Mouse (Mus musculus) large intestine, adult 2 months (tissue): ENCODE data around the gene Olfr1080. TPM values are rescaled to one million over a fixed set of nuclear protein-coding genes. Genes with fewer than 3 reads are reported as not detected.
"Not testable (repeated sequence)": the region's sequence is repeated elsewhere in the genome, so short reads cannot be mapped to it uniquely, and the experiment has no call there.

Source experiments
- DNase-seq: peaks from one replicate; pipeline ENCODE4 v3.0.0-alpha.2; 2012; ENCODE audit warnings: low read depth, low spot score
- WGBS: fragments of 180-500 bp; shearing (Covaris S2); methylation state at CpG from one replicate; pipeline ENCODE4 v1.1.7; 2018; 5-methylcytosine and 5-hydroxymethylcytosine counted together
- polyA plus RNA-seq: library from polyadenylated mRNA; depleted of rRNA; stranded (reverse); fragments of >200 nt; gene quantifications from 2 replicates; pipeline ENCODE4 v1.2.3, GENCODE M21; 2012; rRNA removed

Olfr1080 gene
- not detected in 2 replicates for polyA plus RNA-seq

- not testable (repeated sequence) for DNase-seq
Measured at GRCm38 (mm10) chr2:86558135-86558534, at the start of gene Olfr1080. Gene Olfr1080, minus strand, starts transcription at chr2:86558235.

- 31% methylated on average over 1 of the region's 1 CpGs for WGBS
- not testable (repeated sequence) for DNase-seq
Measured at GRCm38 (mm10) chr2:86598866-86599265, 40.8 kb upstream of the Olfr1080 start, which contains the start of gene Olfr1082. Gene Olfr1082, minus strand, starts transcription at chr2:86598966.

- 54% methylated on average over 1 of the region's 1 CpGs for WGBS
- no peak for DNase-seq
Measured at GRCm38 (mm10) chr2:86542380-86542779, 15.7 kb downstream of the Olfr1080 start, which contains the start of gene Olfr1079. Gene Olfr1079, minus strand, starts transcription at chr2:86542480.

GRCm38 (mm10) chr2:86530991-86531390, 27.0 kb downstream of the Olfr1080 start:
- DNase-seq = no peak
- 46% methylated on average over 1 of the region's 1 CpGs for WGBS

- no peak for DNase-seq
- 65% methylated on average over 1 of the region's 1 CpGs for WGBS
Measured at GRCm38 (mm10) chr2:86508161-86508560, 49.9 kb downstream of the Olfr1080 start, which contains the start of gene Olfr1076. Gene Olfr1076, plus strand, starts transcription at chr2:86508461.

Other genes with a start within 250 kb of the Olfr1080 start
- not detected in 2 replicates for gene Olfr1053, start 243.0 kb downstream of the Olfr1080 start, polyA plus RNA-seq
- not detected in 2 replicates for gene Olfr1054, start 222.8 kb downstream of the Olfr1080 start, polyA plus RNA-seq
- gene Olfr1055, start 208.0 kb downstream of the Olfr1080 start, polyA plus RNA-seq = not detected in 2 replicates
- not detected in 2 replicates for gene Olfr1056, start 195.8 kb downstream of the Olfr1080 start, polyA plus RNA-seq
- not detected in 2 replicates for gene Olfr1057, start 179.8 kb downstream of the Olfr1080 start, polyA plus RNA-seq
- not detected in 2 replicates for gene Olfr1058, start 169.7 kb downstream of the Olfr1080 start, polyA plus RNA-seq
- gene Olfr1061, start 144.2 kb downstream of the Olfr1080 start, polyA plus RNA-seq = not detected in 2 replicates
- gene Olfr1062, start 131.5 kb downstream of the Olfr1080 start, polyA plus RNA-seq = not detected in 2 replicates
- gene Olfr1065, start 107.6 kb downstream of the Olfr1080 start, polyA plus RNA-seq = not detected in 2 replicates
- gene Olfr1066, start 102.0 kb downstream of the Olfr1080 start, polyA plus RNA-seq = not detected in 2 replicates
- not detected in 2 replicates for gene Olfr228, start 70.8 kb downstream of the Olfr1080 start, polyA plus RNA-seq
- not detected in 2 replicates for gene Olfr1076, start 49.8 kb downstream of the Olfr1080 start, polyA plus RNA-seq
- gene Olfr1079, start 15.8 kb downstream of the Olfr1080 start, polyA plus RNA-seq = not detected in 2 replicates
- gene Olfr1082, start 40.7 kb upstream of the Olfr1080 start, polyA plus RNA-seq = not detected in 2 replicates
- gene Olfr1084, start 81.5 kb upstream of the Olfr1080 start, polyA plus RNA-seq = not detected in 2 replicates
- not detected in 2 replicates for gene Olfr1085, start 103.8 kb upstream of the Olfr1080 start, polyA plus RNA-seq
- not detected in 2 replicates for gene Olfr1086, start 121.9 kb upstream of the Olfr1080 start, polyA plus RNA-seq
- gene Olfr1087, start 140.2 kb upstream of the Olfr1080 start, polyA plus RNA-seq = not detected in 2 replicates
- not detected in 2 replicates for gene Olfr1089, start 175.5 kb upstream of the Olfr1080 start, polyA plus RNA-seq
- gene Olfr1090, start 200.8 kb upstream of the Olfr1080 start, polyA plus RNA-seq = not detected in 2 replicates
- not detected in 2 replicates for gene Olfr1093, start 224.2 kb upstream of the Olfr1080 start, polyA plus RNA-seq